Mouse (Mus musculus): ENCODE results near the gene Nmu.

DNA sequence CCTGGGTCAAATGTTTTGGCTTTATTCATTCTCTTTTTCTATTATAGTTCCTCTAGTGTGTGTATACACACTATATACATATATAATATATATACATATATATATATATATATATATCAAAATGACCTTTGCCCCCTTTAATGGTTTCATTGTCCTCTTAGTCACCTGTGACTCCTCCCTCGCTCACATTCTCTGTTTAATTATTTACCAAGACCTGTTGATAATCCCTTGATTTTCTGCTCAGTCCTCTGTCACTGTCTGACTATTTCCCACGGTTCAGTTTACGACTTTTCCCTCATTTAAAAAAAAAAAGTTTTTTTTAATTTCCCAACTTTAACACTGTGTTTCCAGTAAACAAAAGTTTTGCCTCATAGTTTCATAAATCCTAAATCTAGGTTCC, 57.3 kb downstream of the Nmu start:
- TF ChIP-seq POLR2A (IDR thresholded peaks at IDR 0.05; ENCODE audit: borderline replicate concordance, extremely low read depth, insufficient read depth, insufficient read length, poor library complexity, severe bottlenecking) (no peak), CTCF (IDR thresholded peaks at IDR 0.05; ENCODE audit: borderline replicate concordance, extremely low read depth, insufficient read depth, insufficient read length) (no peak)

Measured in brain, embryonic 14.5 days (tissue).